Mouse (Mus musculus): ENCODE data around the gene Tmem132b.

The Tmem132b gene

GRCm38 (mm10) chr5:125794318-125794717, 262.7 kb downstream of the Tmem132b start:
- DNase-seq, result no peak

GRCm38 (mm10) chr5:125799622-125800021, 268.0 kb downstream of the Tmem132b start:
- DNase-seq, result no peak

GRCm38 (mm10) chr5:125800025-125800424, 268.5 kb downstream of the Tmem132b start:
- no peak for DNase-seq

- no peak for DNase-seq
These were observed 271.2 kb downstream of the Tmem132b start for GRCm38 (mm10) chr5:125802801-125803200.

- no peak for DNase-seq
These were observed 273.8 kb downstream of the Tmem132b start for GRCm38 (mm10) chr5:125805327-125805726.

GRCm38 (mm10) chr5:125807861-125808260, 276.3 kb downstream of the Tmem132b start:
- no peak for DNase-seq

GRCm38 (mm10) chr5:125829342-125829741, 297.8 kb downstream of the Tmem132b start:
- DNase-seq, result no peak

- no peak for DNase-seq
These were observed 304.3 kb downstream of the Tmem132b start for GRCm38 (mm10) chr5:125835890-125836289.

GRCm38 (mm10) chr5:125836761-125837160, 305.2 kb downstream of the Tmem132b start:
- DNase-seq, result no peak
